Mouse (Mus musculus): Measurements from ENCODE around the gene Moap1. TPM values are rescaled to one million over a fixed set of nuclear protein-coding genes. Genes with fewer than 3 reads are reported as not detected.

The Moap1 gene
- polyA plus RNA-seq, 1 experiment: 5.9 TPM

DNA sequence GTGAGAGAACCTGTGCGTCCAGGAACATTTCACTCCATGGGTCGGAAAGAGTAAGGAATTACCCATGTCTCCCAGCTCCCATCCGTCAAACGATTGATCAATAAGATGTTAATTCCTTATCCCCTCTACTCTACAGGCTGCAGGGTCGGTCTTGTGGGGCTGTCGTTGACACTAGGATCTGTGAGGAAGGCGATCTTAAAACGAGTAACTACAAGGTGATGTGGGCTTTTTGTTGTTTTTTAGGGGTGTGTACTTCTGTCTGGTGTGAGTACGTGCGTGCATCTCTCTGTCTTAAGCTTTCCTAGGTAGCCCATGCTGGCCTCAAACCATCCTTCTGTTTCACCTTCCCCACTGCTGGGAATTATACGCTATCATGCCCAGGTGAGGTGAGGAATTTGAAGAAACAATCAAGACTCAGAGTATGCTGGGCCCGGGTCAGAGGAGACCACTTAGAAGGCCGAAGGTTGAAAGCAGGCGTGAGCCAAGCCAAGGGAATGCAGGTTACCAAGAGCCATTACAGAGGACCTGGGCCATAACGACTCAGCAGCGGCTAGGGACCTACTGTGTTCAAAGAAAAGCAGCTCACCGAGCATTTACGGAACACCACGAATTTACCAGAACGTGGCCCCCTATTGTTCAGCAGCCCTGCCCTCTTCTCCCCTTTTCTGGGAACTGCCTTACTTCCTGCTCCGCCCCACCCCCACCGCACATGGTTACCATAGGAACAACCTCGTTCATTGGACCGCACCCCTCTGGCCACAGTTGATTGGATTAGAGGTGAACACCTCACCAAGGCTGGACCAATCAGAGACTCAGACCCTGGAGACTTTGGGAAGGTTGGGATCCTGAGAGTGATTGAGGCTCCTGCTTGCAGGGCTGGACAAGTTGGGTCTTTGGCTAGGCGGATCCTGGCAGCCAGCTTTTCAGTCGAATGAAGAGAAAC, 13.3 kb downstream of the Moap1 start:
- no peak overlapping the region for H3K4me3 ChIP-seq
- H3K36me3 ChIP-seq (ENCODE audit: control insufficient read depth, insufficient read depth): no peaks in the 10 kb centered on the region
- H3K4me2 ChIP-seq (ENCODE audit: low read depth): peak overlapping the region; percentile 80
- no peak overlapping the region for H3ac ChIP-seq (ENCODE audit: control insufficient read depth, insufficient read length)
- no peak for TF ChIP-seq CEBPB (IDR thresholded peaks at IDR 0.05; ENCODE audit: insufficient read depth, poor library complexity, severe bottlenecking)
- no peak for TF ChIP-seq MYOG (IDR thresholded peaks at IDR 0.05; ENCODE audit: control insufficient read depth in 1 of 3, insufficient read depth in 1 of 3, insufficient read length in 2 of 3, low read depth in 2 of 3)
- TF ChIP-seq SRF (IDR thresholded peaks at IDR 0.05; ENCODE audit: control insufficient read depth, insufficient read length, low read depth): no peak
- no peak for TF ChIP-seq TCF3 (IDR thresholded peaks at IDR 0.05; ENCODE audit: insufficient read length, low read depth)
- TF ChIP-seq POLR2AphosphoS2 (IDR thresholded peaks at IDR 0.05; ENCODE audit: insufficient read length, low read depth): no peak
- no peak for TF ChIP-seq E2F4 (IDR thresholded peaks at IDR 0.05; ENCODE audit: insufficient read depth)
- no peak for TF ChIP-seq TCF12 (IDR thresholded peaks at IDR 0.05; ENCODE audit: insufficient read depth, poor library complexity, severe bottlenecking)
- TF ChIP-seq POLR2A (IDR thresholded peaks at IDR 0.05; ENCODE audit: insufficient read length, low read depth): no peak
- TF ChIP-seq USF1 (IDR thresholded peaks at IDR 0.05; ENCODE audit: low read depth): no peak
- no peak for TF ChIP-seq MYOD1 (IDR thresholded peaks at IDR 0.05; ENCODE audit: control insufficient read depth in 1 of 3, insufficient read length in 2 of 3, low read depth in 2 of 3)
- no peak for TF ChIP-seq REST (IDR thresholded peaks at IDR 0.05; ENCODE audit: insufficient read depth, insufficient read length)
- no peak for TF ChIP-seq MAX (IDR thresholded peaks at IDR 0.05; ENCODE audit: low read depth)
- H3K79me2 ChIP-seq (ENCODE audit: control insufficient read depth, insufficient read depth): no peaks in the 10 kb centered on the region
- H3K27me3 ChIP-seq (ENCODE audit: control insufficient read depth, insufficient read depth, insufficient read length): no peaks in the 10 kb centered on the region

DNA sequence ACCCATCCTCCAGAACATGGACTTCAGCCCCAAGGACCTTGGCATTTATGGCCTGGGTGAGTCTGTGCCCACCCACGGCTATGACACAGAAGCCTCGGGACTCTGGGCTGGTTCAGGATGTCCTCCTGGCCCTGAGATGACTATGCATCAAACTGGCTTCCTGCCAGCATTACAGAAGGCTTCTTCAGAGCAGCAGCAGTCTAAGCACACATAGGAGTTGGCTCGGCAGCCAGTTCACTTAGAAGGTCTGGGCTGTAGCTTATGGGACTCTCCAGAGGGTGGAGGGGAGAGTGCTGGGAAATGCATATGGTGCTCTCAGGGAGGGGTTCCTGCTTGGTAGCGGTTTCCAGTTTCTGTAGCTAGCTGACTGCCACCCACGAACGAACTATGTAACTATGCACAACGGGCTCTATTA, 17.7 kb downstream of the Moap1 start:
- Histone ChIP-seq H3K4me3 (no peak overlapping the region), H3ac (ENCODE audit: control insufficient read depth, insufficient read length) (no peak overlapping the region), H3K36me3 (ENCODE audit: control insufficient read depth, insufficient read depth) (no peaks in the 10 kb centered on the region), H3K4me2 (ENCODE audit: low read depth) (no peak overlapping the region), H3K79me2 (ENCODE audit: control insufficient read depth, insufficient read depth) (no peaks in the 10 kb centered on the region), H3K27me3 (ENCODE audit: control insufficient read depth, insufficient read depth, insufficient read length) (no peaks in the 10 kb centered on the region)
- no peak for TF ChIP-seq TCF12 (IDR thresholded peaks at IDR 0.05; ENCODE audit: insufficient read depth, poor library complexity, severe bottlenecking)
- no peak for TF ChIP-seq USF1 (IDR thresholded peaks at IDR 0.05; ENCODE audit: low read depth)
- TF ChIP-seq POLR2A (IDR thresholded peaks at IDR 0.05; ENCODE audit: insufficient read length, low read depth): no peak
- TF ChIP-seq E2F4 (IDR thresholded peaks at IDR 0.05; ENCODE audit: insufficient read depth): no peak
- no peak for TF ChIP-seq MAX (IDR thresholded peaks at IDR 0.05; ENCODE audit: low read depth)
- TF ChIP-seq TCF3 (IDR thresholded peaks at IDR 0.05; ENCODE audit: insufficient read length, low read depth): no peak
- no peak for TF ChIP-seq CEBPB (IDR thresholded peaks at IDR 0.05; ENCODE audit: insufficient read depth, poor library complexity, severe bottlenecking)
- TF ChIP-seq MYOD1 (IDR thresholded peaks at IDR 0.05; ENCODE audit: control insufficient read depth in 1 of 3, insufficient read length in 2 of 3, low read depth in 2 of 3): no peak
- TF ChIP-seq REST (IDR thresholded peaks at IDR 0.05; ENCODE audit: insufficient read depth, insufficient read length): no peak
- no peak for TF ChIP-seq POLR2AphosphoS2 (IDR thresholded peaks at IDR 0.05; ENCODE audit: insufficient read length, low read depth)
- no peak for TF ChIP-seq MYOG (IDR thresholded peaks at IDR 0.05; ENCODE audit: control insufficient read depth in 1 of 3, insufficient read depth in 1 of 3, insufficient read length in 2 of 3, low read depth in 2 of 3)
- no peak for TF ChIP-seq SRF (IDR thresholded peaks at IDR 0.05; ENCODE audit: control insufficient read depth, insufficient read length, low read depth)

DNA sequence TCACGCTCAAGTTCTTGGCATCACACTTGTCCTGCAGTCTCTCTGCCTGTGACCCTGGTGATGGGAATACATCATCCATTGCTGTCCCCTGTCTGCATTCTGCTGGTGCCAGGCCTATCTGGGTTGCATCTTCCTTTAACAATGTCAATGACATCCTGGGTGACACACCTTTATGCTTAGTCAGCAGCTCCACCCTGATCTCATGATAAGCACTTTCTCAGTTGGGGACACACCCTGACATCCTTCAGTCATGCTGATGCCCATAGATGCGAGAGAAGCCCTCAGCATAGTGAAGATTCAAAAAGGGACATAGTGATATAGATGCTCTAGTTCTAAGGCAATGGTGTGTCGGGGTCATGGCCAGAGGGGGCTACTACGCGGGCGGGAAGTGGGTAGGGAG, 18.3 kb downstream of the Moap1 start:
- Histone ChIP-seq H3K27me3 (ENCODE audit: control insufficient read depth, insufficient read depth, insufficient read length) (no peaks in the 10 kb centered on the region), H3K4me2 (ENCODE audit: low read depth) (no peak overlapping the region), H3ac (ENCODE audit: control insufficient read depth, insufficient read length) (no peak overlapping the region), H3K4me3 (no peak overlapping the region), H3K79me2 (ENCODE audit: control insufficient read depth, insufficient read depth) (no peaks in the 10 kb centered on the region), H3K36me3 (ENCODE audit: control insufficient read depth, insufficient read depth) (no peaks in the 10 kb centered on the region)
- TF ChIP-seq USF1 (IDR thresholded peaks at IDR 0.05; ENCODE audit: low read depth) (no peak), MAX (IDR thresholded peaks at IDR 0.05; ENCODE audit: low read depth) (no peak), POLR2AphosphoS2 (IDR thresholded peaks at IDR 0.05; ENCODE audit: insufficient read length, low read depth) (no peak), CEBPB (IDR thresholded peaks at IDR 0.05; ENCODE audit: insufficient read depth, poor library complexity, severe bottlenecking) (no peak), TCF3 (IDR thresholded peaks at IDR 0.05; ENCODE audit: insufficient read length, low read depth) (no peak), REST (IDR thresholded peaks at IDR 0.05; ENCODE audit: insufficient read depth, insufficient read length) (no peak), SRF (IDR thresholded peaks at IDR 0.05; ENCODE audit: control insufficient read depth, insufficient read length, low read depth) (no peak), TCF12 (IDR thresholded peaks at IDR 0.05; ENCODE audit: insufficient read depth, poor library complexity, severe bottlenecking) (no peak), MYOG (IDR thresholded peaks at IDR 0.05; ENCODE audit: control insufficient read depth in 1 of 3, insufficient read depth in 1 of 3, insufficient read length in 2 of 3, low read depth in 2 of 3) (no peak), MYOD1 (IDR thresholded peaks at IDR 0.05; ENCODE audit: control insufficient read depth in 1 of 3, insufficient read length in 2 of 3, low read depth in 2 of 3) (no peak), POLR2A (IDR thresholded peaks at IDR 0.05; ENCODE audit: insufficient read length, low read depth) (no peak), E2F4 (IDR thresholded peaks at IDR 0.05; ENCODE audit: insufficient read depth) (no peak)

DNA sequence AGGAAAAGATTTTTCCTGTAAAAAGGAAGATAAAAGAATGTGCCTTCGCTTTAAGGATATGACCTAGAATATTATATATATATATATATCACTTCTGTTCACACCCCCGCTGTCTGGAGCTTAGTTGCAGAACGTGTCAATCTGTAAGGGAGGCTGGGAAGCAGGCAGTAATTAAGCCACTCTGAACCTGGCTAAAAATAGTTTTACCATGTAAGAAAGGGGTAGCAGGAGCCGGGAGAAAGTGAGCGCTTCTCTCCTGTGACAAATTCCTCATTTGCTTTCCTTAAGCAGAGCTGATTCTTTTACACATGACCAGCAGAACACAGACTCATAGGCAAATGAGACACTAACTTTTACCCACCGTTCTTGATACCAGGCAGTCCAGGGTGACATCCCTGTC, 19.6 kb downstream of the Moap1 start:
- TF ChIP-seq USF1 (IDR thresholded peaks at IDR 0.05; ENCODE audit: low read depth) (no peak), CEBPB (IDR thresholded peaks at IDR 0.05; ENCODE audit: insufficient read depth, poor library complexity, severe bottlenecking) (no peak), POLR2AphosphoS2 (IDR thresholded peaks at IDR 0.05; ENCODE audit: insufficient read length, low read depth) (no peak), REST (IDR thresholded peaks at IDR 0.05; ENCODE audit: insufficient read depth, insufficient read length) (no peak), POLR2A (IDR thresholded peaks at IDR 0.05; ENCODE audit: insufficient read length, low read depth) (no peak), MAX (IDR thresholded peaks at IDR 0.05; ENCODE audit: low read depth) (no peak), MYOG (IDR thresholded peaks at IDR 0.05; ENCODE audit: control insufficient read depth in 1 of 3, insufficient read depth in 1 of 3, insufficient read length in 2 of 3, low read depth in 2 of 3) (no peak), SRF (IDR thresholded peaks at IDR 0.05; ENCODE audit: control insufficient read depth, insufficient read length, low read depth) (no peak), MYOD1 (IDR thresholded peaks at IDR 0.05; ENCODE audit: control insufficient read depth in 1 of 3, insufficient read length in 2 of 3, low read depth in 2 of 3) (no peak), TCF12 (IDR thresholded peaks at IDR 0.05; ENCODE audit: insufficient read depth, poor library complexity, severe bottlenecking) (no peak), E2F4 (IDR thresholded peaks at IDR 0.05; ENCODE audit: insufficient read depth) (no peak), TCF3 (IDR thresholded peaks at IDR 0.05; ENCODE audit: insufficient read length, low read depth) (no peak)
- H3K4me2 ChIP-seq (ENCODE audit: low read depth): no peak overlapping the region
- no peaks in the 10 kb centered on the region for H3K27me3 ChIP-seq (ENCODE audit: control insufficient read depth, insufficient read depth, insufficient read length)
- H3K36me3 ChIP-seq (ENCODE audit: control insufficient read depth, insufficient read depth): no peaks in the 10 kb centered on the region
- no peaks in the 10 kb centered on the region for H3K79me2 ChIP-seq (ENCODE audit: control insufficient read depth, insufficient read depth)
- H3K4me3 ChIP-seq: no peak overlapping the region
- H3ac ChIP-seq (ENCODE audit: control insufficient read depth, insufficient read length): no peak overlapping the region
